Mouse (Mus musculus) cerebellum, adult 8-10 months (tissue): ENCODE data around the gene Rptor.

Experiments
- DNase-seq: peaks from one replicate; pipeline ENCODE4 v3.0.0; 2022

Rptor gene

GRCm38 (mm10) chr11:119602763-119603526 is at the start of gene Rptor:
Gene Rptor, plus strand, starts transcription at chr11:119602905.
- peak; percentile 99 for DNase-seq

GRCm38 (mm10) chr11:119554706-119555105 is 48.0 kb upstream of the Rptor start:
- DNase-seq, result no peak

- DNase-seq, result no peak
These were observed 47.5 kb upstream of the Rptor start for GRCm38 (mm10) chr11:119555170-119555569.

- DNase-seq, result no peak
These were observed 44.5 kb upstream of the Rptor start for GRCm38 (mm10) chr11:119557940-119558869.

GRCm38 (mm10) chr11:119558870-119559610 is 43.7 kb upstream of the Rptor start:
- no peak for DNase-seq

GRCm38 (mm10) chr11:119562286-119562685 is 40.4 kb upstream of the Rptor start:
- no peak for DNase-seq

GRCm38 (mm10) chr11:119563166-119563565 is 39.5 kb upstream of the Rptor start:
- DNase-seq, result no peak

- peak; percentile 34 for DNase-seq
These were observed 38.3 kb upstream of the Rptor start for GRCm38 (mm10) chr11:119564383-119564782.

- peak; percentile 59 for DNase-seq
These were observed 37.7 kb upstream of the Rptor start for GRCm38 (mm10) chr11:119565021-119565420.

GRCm38 (mm10) chr11:119565684-119566083 is 37.0 kb upstream of the Rptor start:
- DNase-seq, result no peak

- DNase-seq, result no peak
These were observed 36.5 kb upstream of the Rptor start for GRCm38 (mm10) chr11:119566188-119566587.

GRCm38 (mm10) chr11:119572316-119573010 is 30.2 kb upstream of the Rptor start:
- DNase-seq, result no peak

GRCm38 (mm10) chr11:119576855-119577254 is 25.9 kb upstream of the Rptor start:
- no peak for DNase-seq

- no peak for DNase-seq
These were observed 25.0 kb upstream of the Rptor start for GRCm38 (mm10) chr11:119577721-119578120.

- DNase-seq, result peak; percentile 35
These were observed 16.2 kb upstream of the Rptor start for GRCm38 (mm10) chr11:119586511-119586910.

GRCm38 (mm10) chr11:119587112-119587511 is 15.6 kb upstream of the Rptor start:
- no peak for DNase-seq

GRCm38 (mm10) chr11:119589242-119589641 is 13.5 kb upstream of the Rptor start:
- no peak for DNase-seq

GRCm38 (mm10) chr11:119593966-119594365 is 8.7 kb upstream of the Rptor start:
- no peak for DNase-seq

GRCm38 (mm10) chr11:119598856-119599255 is 3.8 kb upstream of the Rptor start:
- DNase-seq, result no peak

- no peak for DNase-seq
These were observed 2.4 kb upstream of the Rptor start for GRCm38 (mm10) chr11:119600286-119600685.

- no peak for DNase-seq
These were observed 466 bp upstream of the Rptor start for GRCm38 (mm10) chr11:119602177-119602700.

GRCm38 (mm10) chr11:119603527-119603905 is 811 bp downstream of the Rptor start:
- no peak for DNase-seq
